Mouse (Mus musculus) right cerebral cortex, postnatal 14 days (tissue): ENCODE measurements at regions not wholly inside any gene's neighbourhood (a gene's known extent, or its start where the extent isn't known, plus 50 kb on each side); places are given as distances from the start of the nearest gene placed in this dataset.
A peak's percentile ranks its signal among the peaks of the same experiment; 100 is the strongest.

Experiments used
- DNase-seq: peaks from one replicate; pipeline ENCODE4 v3.0.0; 2022

GRCm38 (mm10) chr16:12931111-12931510 lies 178.4 kb upstream of the Ercc4 start:
- no peak for DNase-seq

- DNase-seq, result no peak
Observed at GRCm38 (mm10) chr16:12932959-12933358, 176.5 kb upstream of the Ercc4 start.

GRCm38 (mm10) chr16:12934586-12934985 lies 174.9 kb upstream of the Ercc4 start:
- no peak for DNase-seq

DNA sequence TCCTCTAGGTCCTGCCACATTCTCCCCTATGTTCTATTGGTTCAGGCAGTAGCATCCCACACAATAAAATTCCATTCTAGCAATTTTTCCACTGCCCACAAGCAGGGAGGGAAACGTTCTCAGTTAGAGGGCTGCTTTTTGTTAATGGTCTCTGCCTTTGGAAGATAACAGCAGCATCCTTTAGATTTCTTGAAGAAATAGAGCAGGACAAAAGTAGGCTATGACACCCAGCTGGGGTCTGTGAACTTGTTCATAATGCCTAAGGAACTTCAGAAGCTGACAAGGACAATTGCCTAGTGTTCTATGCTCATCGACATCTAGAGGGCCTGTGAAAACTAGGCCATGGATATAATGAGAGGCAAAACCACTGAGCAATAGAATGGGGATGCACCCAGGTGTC lies 174.2 kb upstream of the Ercc4 start:
- no peak for DNase-seq

DNA sequence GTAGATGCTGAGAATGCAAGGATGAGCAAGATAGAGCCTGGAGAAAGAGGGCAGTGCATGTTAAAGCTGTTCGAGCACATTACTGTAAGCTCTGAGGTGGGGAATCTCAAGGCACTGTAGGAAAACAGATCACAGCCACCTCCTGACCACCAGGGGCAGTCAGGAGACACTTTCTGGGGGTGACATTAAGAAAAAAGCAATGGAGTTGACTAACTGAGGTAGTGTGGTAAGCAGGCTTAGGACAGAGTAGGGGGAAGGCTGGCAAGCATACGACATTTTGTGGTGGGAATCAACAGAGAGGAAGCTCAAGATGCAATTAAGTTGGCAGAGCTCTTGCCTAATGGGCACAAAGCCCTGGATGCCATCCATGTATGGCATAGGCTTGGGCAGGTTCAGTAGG lies 172.9 kb upstream of the Ercc4 start:
- no peak for DNase-seq

GRCm38 (mm10) chr16:12938563-12938962 lies 170.9 kb upstream of the Ercc4 start:
- no peak for DNase-seq

- DNase-seq, result no peak
Observed at GRCm38 (mm10) chr16:12951176-12951575, 158.3 kb upstream of the Ercc4 start.

- DNase-seq, result no peak
Observed at GRCm38 (mm10) chr16:12954028-12954427, 155.5 kb upstream of the Ercc4 start.

DNA sequence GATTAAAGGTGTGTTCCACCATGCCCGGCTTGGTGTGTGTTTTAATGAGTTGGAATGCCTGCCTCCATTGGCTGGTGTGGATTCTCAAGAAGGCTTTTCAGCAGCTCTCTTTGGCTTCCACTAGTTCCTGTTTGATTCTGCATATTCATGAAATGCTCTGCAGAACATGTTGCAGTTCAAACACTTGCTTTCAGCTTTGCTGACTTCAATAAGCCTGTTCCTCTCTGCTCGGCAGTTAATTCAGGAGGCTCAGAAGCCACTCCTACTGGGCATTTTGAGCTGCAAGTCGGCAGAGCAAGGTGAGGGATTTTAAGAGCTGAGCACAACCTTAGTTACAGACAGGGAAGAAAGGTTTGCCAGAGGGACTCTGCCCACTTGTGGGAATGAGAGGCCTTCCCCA lies 153.1 kb upstream of the Ercc4 start:
- DNase-seq, result no peak

DNA sequence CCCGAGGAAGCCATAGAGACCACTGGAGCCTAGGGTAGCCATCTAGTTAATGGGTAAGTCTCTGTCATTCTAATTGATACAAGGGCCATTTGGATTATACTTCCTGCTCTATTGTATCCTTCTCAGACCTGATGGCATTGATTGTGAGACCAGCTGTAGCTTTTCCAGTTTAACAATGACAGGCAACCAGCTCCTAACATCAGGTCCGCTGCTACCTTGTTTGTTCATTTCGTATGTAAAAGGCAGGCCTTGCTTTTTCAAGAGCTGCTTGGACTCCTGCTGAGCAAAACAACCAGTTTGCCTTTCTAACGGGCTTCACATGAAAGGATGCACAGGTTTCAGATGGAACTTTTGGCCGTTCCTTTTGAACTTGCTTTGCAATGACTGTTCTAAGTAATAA lies 148.6 kb upstream of the Ercc4 start:
- no peak for DNase-seq

DNA sequence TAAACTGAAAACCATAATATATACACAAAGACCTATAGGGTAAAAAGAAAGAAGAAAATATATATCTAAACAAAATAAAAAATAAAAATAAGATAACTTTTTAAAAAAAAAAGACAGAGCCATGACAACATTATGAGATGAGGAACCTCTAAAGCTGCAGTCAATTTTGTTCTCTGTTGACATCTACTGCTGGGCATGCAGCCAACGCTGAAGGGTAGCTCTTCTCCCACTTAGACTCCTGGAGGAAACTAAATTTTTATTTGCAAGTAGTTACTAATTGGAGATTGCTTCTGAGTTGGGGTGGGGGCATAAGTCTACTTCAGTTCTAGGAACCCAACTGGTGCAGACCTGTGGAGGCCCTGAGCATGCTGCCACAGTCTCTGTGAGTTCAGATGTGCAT lies 126.8 kb upstream of the Ercc4 start:
- DNase-seq, result peak; percentile 15

DNA sequence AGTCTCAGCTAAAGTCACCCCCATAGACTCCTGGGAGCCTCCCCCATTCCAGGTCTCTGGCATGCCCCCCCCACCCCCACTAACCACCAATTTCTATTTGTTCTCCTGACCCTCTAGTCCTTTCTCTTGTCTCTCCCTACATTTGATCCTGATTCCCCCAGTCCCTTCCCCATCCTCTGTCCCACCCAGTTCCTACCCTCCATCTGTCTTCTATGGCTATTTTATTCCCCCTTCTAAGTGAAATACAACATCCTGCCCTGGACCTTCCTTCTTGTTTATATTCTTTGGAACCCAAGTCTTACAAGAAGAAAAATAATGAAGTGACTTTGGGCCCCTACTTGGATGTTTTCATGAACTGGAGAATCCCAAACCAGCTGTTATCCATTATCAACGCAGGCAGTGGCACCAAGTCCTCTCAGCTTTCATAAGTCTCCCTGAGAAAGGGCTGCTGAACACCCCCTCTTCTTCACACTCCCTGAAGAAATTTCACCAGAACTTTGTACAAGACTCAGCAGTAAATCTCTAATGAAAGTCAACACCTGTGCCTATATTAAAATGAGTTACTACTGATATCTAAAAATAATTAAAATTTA lies 108.1 kb upstream of the Ercc4 start:
- no peak for DNase-seq

GRCm38 (mm10) chr16:13012863-13013262 lies 96.6 kb upstream of the Ercc4 start:
- no peak for DNase-seq

- DNase-seq, result no peak
Observed at GRCm38 (mm10) chr16:13013891-13014644, 95.4 kb upstream of the Ercc4 start.

- no peak for DNase-seq
Observed at GRCm38 (mm10) chr16:13022875-13023274, 86.6 kb upstream of the Ercc4 start.

- peak; percentile 34 for DNase-seq
Observed at GRCm38 (mm10) chr16:13025393-13025792, 84.1 kb upstream of the Ercc4 start.

- no peak for DNase-seq
Observed at GRCm38 (mm10) chr16:13034136-13034535, 75.3 kb upstream of the Ercc4 start.

GRCm38 (mm10) chr16:13036596-13036995 lies 72.9 kb upstream of the Ercc4 start:
- no peak for DNase-seq

DNA sequence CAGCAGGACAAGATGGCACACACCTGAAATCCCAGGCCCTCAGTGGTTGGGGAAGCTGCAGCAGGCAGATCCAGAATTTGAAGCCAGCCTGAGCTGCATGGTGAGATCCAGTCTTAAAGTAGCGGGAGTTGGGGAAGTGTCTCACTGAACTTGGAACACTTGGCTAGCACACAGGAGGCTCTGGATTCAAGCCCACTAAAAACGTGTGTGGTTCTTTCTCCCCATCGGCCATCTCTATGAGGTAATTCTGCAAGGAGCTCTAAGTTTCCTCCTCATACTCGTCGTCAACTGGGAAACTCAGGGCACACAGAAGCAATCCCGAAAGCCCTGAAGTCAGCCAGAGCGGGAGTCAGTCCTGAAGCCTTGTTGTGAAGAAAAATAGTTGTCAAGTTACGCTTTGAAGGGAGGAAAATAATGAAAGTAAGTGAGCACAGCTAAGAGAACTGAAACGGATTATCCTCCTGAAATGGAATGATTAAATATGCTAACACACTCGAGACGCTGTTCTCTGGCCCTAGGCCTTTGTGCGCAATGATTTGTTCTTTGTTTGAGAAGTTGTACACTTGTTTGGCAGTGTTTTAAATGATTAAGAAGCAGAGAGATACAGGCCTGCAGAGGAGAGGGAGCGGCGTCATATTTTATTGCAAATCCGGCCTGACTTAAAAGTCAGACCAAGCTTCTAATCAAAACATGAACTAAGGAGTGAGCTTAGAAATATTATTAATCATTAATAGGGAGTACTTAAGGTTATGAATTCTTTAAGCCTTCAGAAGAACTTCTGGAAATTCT lies 69.0 kb upstream of the Ercc4 start:
- no peak for DNase-seq

GRCm38 (mm10) chr16:13041356-13041755 lies 68.1 kb upstream of the Ercc4 start:
- DNase-seq, result no peak

DNA sequence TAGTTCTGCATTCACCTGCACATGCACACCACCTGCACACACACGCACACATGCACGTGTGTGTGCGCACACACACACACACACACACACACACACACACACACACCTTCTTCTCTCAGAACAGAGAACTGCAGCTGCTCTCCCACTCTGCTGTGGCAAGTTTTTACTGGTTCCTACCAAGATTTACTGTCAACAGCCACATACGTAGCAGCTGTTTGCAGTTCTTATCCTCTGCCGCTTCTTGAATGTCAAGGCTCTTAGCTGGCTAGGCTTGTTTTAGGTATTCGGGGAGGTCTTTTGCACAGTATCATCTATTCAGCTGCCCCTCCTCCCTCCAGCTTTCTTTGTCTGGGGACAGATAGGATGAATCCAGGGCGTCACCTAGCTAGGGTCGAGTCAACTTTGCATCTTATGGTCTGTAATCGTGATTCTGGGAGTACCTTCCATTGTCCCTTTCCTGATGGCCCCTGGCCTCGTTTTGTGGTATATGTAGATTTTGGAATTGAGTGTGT lies 64.3 kb upstream of the Ercc4 start:
- no peak for DNase-seq

DNA sequence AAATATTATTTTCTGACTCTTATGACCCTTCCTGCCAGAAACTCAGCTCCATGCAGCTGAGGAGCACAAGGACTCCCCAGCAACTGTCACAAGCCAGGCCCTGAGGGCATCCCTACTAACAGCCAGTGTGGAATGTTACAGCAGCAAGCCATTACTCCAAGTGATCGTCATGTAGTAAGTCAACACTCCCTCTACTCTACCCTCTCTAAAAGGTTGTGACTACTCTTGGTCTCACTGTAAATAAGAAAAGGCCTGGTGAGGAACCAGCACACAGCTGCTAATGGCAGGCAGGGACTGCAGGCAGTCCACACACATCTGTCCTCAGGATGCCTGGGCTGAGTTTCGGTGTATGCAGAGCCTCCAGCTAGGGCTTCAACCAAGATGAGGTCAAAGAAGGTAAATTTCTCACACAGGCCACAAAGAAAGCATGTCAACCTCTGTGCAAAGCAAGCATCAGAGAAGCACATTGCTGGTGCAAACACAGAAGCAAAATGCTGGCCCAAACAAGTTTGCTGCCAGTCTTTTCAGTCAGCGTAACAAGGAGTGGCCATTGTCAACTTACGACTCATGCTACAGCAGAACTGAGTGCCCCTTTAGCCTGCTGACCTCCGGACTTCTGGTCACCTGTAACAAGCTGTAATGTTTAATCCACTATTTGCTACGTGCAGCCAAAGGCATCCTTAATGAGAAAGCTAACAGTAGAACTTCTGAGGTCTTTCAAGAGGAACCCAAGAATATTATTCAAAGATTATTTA lies 62.9 kb upstream of the Ercc4 start:
- DNase-seq, result no peak

DNA sequence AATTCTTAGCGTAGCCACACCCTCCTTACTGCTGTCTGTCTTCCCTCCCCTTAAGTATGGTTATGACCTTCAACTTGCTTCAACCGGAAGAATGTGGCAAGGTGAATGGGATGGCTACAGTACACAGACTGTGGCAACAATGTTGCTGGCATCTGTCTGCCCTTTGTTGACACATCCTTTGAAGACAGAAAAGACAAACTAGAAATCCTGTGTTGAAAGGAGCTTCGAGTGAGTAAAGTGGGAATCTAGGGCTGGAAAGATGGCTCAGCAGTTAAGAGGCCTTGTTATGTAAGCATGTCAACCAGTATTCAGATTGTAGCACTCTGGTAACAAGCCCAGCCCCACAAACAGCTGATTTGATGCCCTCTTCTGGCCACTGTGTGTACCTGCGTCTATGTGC lies 60.2 kb upstream of the Ercc4 start:
- DNase-seq, result no peak
